Mouse (Mus musculus): ENCODE data around the gene Map3k6.

- TF ChIP-seq TAL1 (IDR thresholded peaks at IDR 0.05; ENCODE audit: low read length) (no peak), GATA1 (IDR thresholded peaks at IDR 0.05; ENCODE audit: low read length) (no peak)
Observed at GRCm38 (mm10) chr4:133218745-133219144, 21.9 kb upstream of the Map3k6 start.

All from erythroblast, embryonic 14.5 days (primary cell).